Mouse (Mus musculus) CH12.LX (cell line): ENCODE measurements around the gene Fam213a. TPM values are rescaled to one million over a fixed set of nuclear protein-coding genes. Genes with fewer than 3 reads are reported as not detected.

Source experiments
- DNase-seq: peaks from one replicate; pipeline ENCODE4 v3.0.0-alpha.2; 2013; ENCODE audit errors: extremely low read depth
- H3K27ac ChIP-seq: 2 replicates; pipeline ENCODE4 v1.5.1; 2012; ENCODE audit warnings: low read depth, mild to moderate bottlenecking, control low read depth, moderate library complexity; ENCODE audit not compliant: insufficient read depth
- H3K27me3 ChIP-seq: replicated peaks from 2 replicates; pipeline ENCODE3; 2012; ENCODE audit warnings: inconsistent platforms
- H3K36me3 ChIP-seq, 2 experiments: replicated peaks in 1 of 2; 2 replicates each; pipeline versions ENCODE3 to v1.6.1; 2012; ENCODE audit warnings: inconsistent platforms in 1 of 2, low read length in 1 of 2, mild to moderate bottlenecking in 1 of 2, mixed read lengths in 1 of 2, moderate library complexity in 1 of 2; ENCODE audit not compliant: control insufficient read depth in 1 of 2, insufficient read depth in 1 of 2
- H3K4me1 ChIP-seq, 2 experiments: 2 replicates each; pipeline ENCODE4 v1.6.1; 2012; ENCODE audit warnings: inconsistent platforms in 1 of 2, moderate library complexity in 1 of 2; ENCODE audit not compliant: insufficient read depth in 2 of 2, control insufficient read depth in 1 of 2
- H3K4me2 ChIP-seq: 2 replicates; pipeline ENCODE4 v1.6.1; 2012; ENCODE audit warnings: low read depth, mild to moderate bottlenecking, control low read depth; ENCODE audit not compliant: poor library complexity, insufficient read depth, severe bottlenecking
- H3K4me3 ChIP-seq, 3 experiments: fragments of 150-350 bp in 1 of 3; sonication (generic) in 1 of 3; replicated peaks in 1 of 3; 2 replicates each; pipeline versions ENCODE3 to v1.5.1; 2011 to 2012; ENCODE audit warnings: low read depth in 2 of 3, low read length in 2 of 3, mild to moderate bottlenecking in 2 of 3, moderate library complexity in 2 of 3, control low read depth in 1 of 3, improper control_type of control experiment in 1 of 3, inconsistent platforms in 1 of 3, mixed read lengths in 1 of 3; ENCODE audit not compliant: poor library complexity in 1 of 3
- H3K79me2 ChIP-seq: replicated peaks from 2 replicates; pipeline ENCODE4 v1.6.1; 2012; ENCODE audit warnings: mild to moderate bottlenecking, moderate library complexity; ENCODE audit not compliant: control insufficient read depth, poor library complexity, insufficient read depth, severe bottlenecking; ENCODE audit errors: extremely low read depth
- H3K9ac ChIP-seq: 2 replicates; pipeline ENCODE4 v1.6.1; 2012; ENCODE audit warnings: low read depth, mild to moderate bottlenecking, control low read depth, moderate library complexity; ENCODE audit not compliant: insufficient read depth
- H3K9me3 ChIP-seq: replicated peaks from 2 replicates; pipeline ENCODE3; 2012; ENCODE audit warnings: low read length, inconsistent platforms, mixed read lengths
- CHD1 ChIP-seq: IDR thresholded peaks from 2 replicates; pipeline ENCODE4 v1.6.1; 2012; ENCODE audit warnings: low read depth, low read length, improper control_type of control experiment, inconsistent platforms
- E2F4 ChIP-seq: IDR thresholded peaks from 2 replicates; pipeline ENCODE4 v1.6.1; 2011; ENCODE audit warnings: low read depth, low read length, improper control_type of control experiment; ENCODE audit not compliant: insufficient replicate concordance
- EP300 ChIP-seq: IDR thresholded peaks from 2 replicates; pipeline ENCODE4 v1.6.1; 2011; ENCODE audit warnings: low read length, improper control_type of control experiment
- ETS1 ChIP-seq: conservative IDR thresholded peaks from 2 replicates; pipeline ENCODE4 v1.6.1; 2012; ENCODE audit warnings: low read depth, mild to moderate bottlenecking, inconsistent platforms, low read length, improper control_type of control experiment, moderate library complexity
- GABPA ChIP-seq: IDR thresholded peaks from 2 replicates; pipeline ENCODE4 v1.6.1; 2012; ENCODE audit warnings: low read depth, low read length, improper control_type of control experiment, inconsistent platforms; ENCODE audit not compliant: insufficient replicate concordance
- JUND ChIP-seq: conservative IDR thresholded peaks from 2 replicates; pipeline ENCODE4 v1.6.1; 2011; ENCODE audit warnings: low read depth, low read length, improper control_type of control experiment
- MAX ChIP-seq: IDR thresholded peaks from 2 replicates; pipeline ENCODE4 v1.6.1; 2011; ENCODE audit warnings: low read length, improper control_type of control experiment
- MAZ ChIP-seq: IDR thresholded peaks from 2 replicates; pipeline ENCODE4 v1.6.1; 2012; ENCODE audit warnings: low read depth, mild to moderate bottlenecking, inconsistent platforms, low read length, improper control_type of control experiment, moderate library complexity
- MYC ChIP-seq: IDR thresholded peaks from 2 replicates; pipeline ENCODE4 v1.6.1; 2011; ENCODE audit warnings: low read depth, mild to moderate bottlenecking, improper control_type of control experiment, low read length
- NELFE ChIP-seq: IDR thresholded peaks from 2 replicates; pipeline ENCODE4 v1.6.1; 2011; ENCODE audit warnings: low read depth, low read length, improper control_type of control experiment
- NRF1 ChIP-seq: IDR thresholded peaks from 2 replicates; pipeline ENCODE4 v1.6.1; 2014; ENCODE audit warnings: low read depth, mild to moderate bottlenecking, inconsistent platforms, low read length, improper control_type of control experiment, moderate library complexity
- POLR2A ChIP-seq: IDR thresholded peaks from 2 replicates; pipeline ENCODE4 v1.6.1; 2011; ENCODE audit warnings: low read depth, mild to moderate bottlenecking, improper control_type of control experiment, low read length
- TBP ChIP-seq: conservative IDR thresholded peaks from 2 replicates; pipeline ENCODE4 v1.6.1; 2011; ENCODE audit warnings: low read depth, low read length, improper control_type of control experiment
- TCF12 ChIP-seq: IDR thresholded peaks from 2 replicates; pipeline ENCODE4 v1.6.1; 2014; ENCODE audit warnings: low read depth, mild to moderate bottlenecking, inconsistent platforms, low read length, improper control_type of control experiment
- USF1 ChIP-seq: IDR thresholded peaks from 2 replicates; pipeline ENCODE4 v1.6.1; 2014; ENCODE audit warnings: low read depth, mild to moderate bottlenecking, inconsistent platforms, low read length, improper control_type of control experiment
- ZMIZ1 ChIP-seq: IDR thresholded peaks from 2 replicates; pipeline ENCODE4 v1.6.1; 2012; ENCODE audit warnings: low read depth, mild to moderate bottlenecking, inconsistent platforms, low read length, improper control_type of control experiment
- ZNF384 ChIP-seq: IDR thresholded peaks from 2 replicates; pipeline ENCODE4 v1.6.1; 2012; ENCODE audit warnings: low read depth, low read length, improper control_type of control experiment, inconsistent platforms
- dilution Hi-C: fragments of 300-500 bp; cut with MboI; formaldehyde crosslinking; loops from 2 replicates; pipeline ENCODE4 v1.14.3; 2020; ENCODE audit warnings: low sequenced_read_pairs; ENCODE audit not compliant: extremely low pct_unique_long_range_greater_than_20kb, extremely low pct_ligation_motif_present
- in situ Hi-C: fragments of 300-500 bp; cut with MboI; formaldehyde crosslinking; loops from 3 replicates; pipeline ENCODE4 v1.14.3; 2019; ENCODE audit warnings: low sequenced_read_pairs, low pct_ligation_motif_present, low pct_unique_long_range_greater_than_20kb, mixed read lengths
- polyA plus RNA-seq: library from polyadenylated mRNA; unstranded; fragments of >175 nt; gene quantifications from 2 replicates; pipeline ENCODE4 v1.2.1, GENCODE M21; 2012; ENCODE audit warnings: low read depth; ENCODE audit not compliant: insufficient read length
- total RNA-seq, 2 experiments: library from RNA; depleted of rRNA; stranded (reverse); fragments of 300-350 nt in 1 of 2; fragments of >200 nt in 1 of 2; gene quantifications; 2 replicates each; pipeline ENCODE4 v1.2.3; 2012 to 2014

Fam213a gene
- total and polyA plus RNA-seq, 3 experiments = 11.6 to 17.1 (median 14.1) TPM

DNA sequence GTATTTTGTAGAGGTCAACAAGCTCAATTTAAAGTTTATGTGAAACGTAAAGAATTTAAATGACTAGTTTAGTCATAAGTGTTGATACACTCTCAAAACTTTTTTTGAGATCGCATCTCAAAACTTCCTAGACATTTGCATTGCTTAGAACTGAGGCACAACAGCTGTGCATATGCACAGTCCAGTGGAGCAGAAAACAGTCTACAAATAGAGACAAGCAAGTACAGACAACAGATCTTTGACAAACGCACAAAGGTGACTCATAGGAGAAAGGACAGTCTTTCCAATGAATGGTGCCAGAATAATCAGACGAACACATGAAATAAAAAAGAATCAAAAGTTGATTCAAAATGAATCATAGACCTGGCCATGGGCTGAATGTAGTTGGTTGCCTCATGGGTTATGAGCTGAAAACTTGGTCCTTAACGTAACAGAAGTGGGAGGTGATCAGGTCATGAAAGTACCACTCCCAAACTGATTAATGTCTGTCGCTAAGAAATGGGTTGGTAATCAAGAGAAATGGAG is 17.5 kb upstream of the Fam213a start:
- in situ Hi-C loops = loop anchor here (10.0 kb wide), 1 partner anchor 116 kb away; no protein-coding TSS in a partner anchor
- Histone ChIP-seq H3K9me3 (no peaks in the 10 kb centered on the region), H3K27ac (no peak overlapping the region)
- no peak for DNase-seq
- TF ChIP-seq EP300 = peak; percentile 26; the same call in 1 of the 2 replicates
- TF ChIP-seq E2F4 = no peak
- no peak for TF ChIP-seq MYC
- TF ChIP-seq POLR2A = no peak
- no peak for TF ChIP-seq ZMIZ1
- no peak for TF ChIP-seq MAX
- TF ChIP-seq, all 38 proteins: peak for 1
- no peaks in the 10 kb centered on the region for H3K27me3 ChIP-seq
- H3K36me3 ChIP-seq = no peaks in the 10 kb centered on the region
- peaks cover 2 to 25% of the 10 kb centered on the region in 2 experiments; a peak in 3 of 4 replicates for H3K4me1 ChIP-seq
- H3K79me2 ChIP-seq = no peaks in the 10 kb centered on the region
- H3K4me3 ChIP-seq = no peak overlapping the region
- no peak overlapping the region for H3K4me2 ChIP-seq
- dilution Hi-C loops = no loop called here
- H3K9ac ChIP-seq = no peak overlapping the region

DNA sequence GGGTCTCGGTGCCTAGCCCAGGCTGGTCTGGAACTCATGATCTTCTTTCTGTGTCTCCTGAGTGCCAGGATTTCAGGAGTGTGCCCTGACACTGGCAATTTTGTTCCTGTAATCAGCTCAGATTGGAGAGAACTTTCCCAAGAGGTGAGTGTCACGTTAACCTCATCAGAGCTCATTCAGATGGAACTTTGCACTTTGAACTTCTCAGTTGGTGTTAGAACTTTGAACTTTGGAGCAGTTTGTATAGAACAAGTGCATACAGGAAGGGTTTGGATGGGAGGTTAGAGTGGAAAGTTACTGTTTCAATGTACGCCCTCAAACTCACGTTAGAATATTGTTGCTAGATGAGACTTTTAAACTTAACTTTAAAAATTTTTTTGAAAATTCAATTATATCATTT is 15.7 kb upstream of the Fam213a start:
- Histone ChIP-seq H3K4me2 (no peak overlapping the region), H3K4me3 (no peak overlapping the region), H3K36me3 (no peaks in the 10 kb centered on the region), H3K4me1 (peaks cover 0 to 30% of the 10 kb centered on the region in 2 experiments; a peak in 2 of 4 replicates), H3K27ac (no peak overlapping the region), H3K27me3 (no peaks in the 10 kb centered on the region), H3K79me2 (no peaks in the 10 kb centered on the region), H3K9me3 (no peaks in the 10 kb centered on the region), H3K9ac (no peak overlapping the region)
- in situ Hi-C loops = loop anchor here (5.0 kb wide), 1 partner anchor 57 kb away; no protein-coding TSS in a partner anchor
- dilution Hi-C loops = no loop called here
- DNase-seq = no peak
- TF ChIP-seq USF1 = no peak
- TF ChIP-seq NELFE = no peak
- TF ChIP-seq CHD1 = no peak
- TF ChIP-seq POLR2A = no peak
- no peak for TF ChIP-seq TBP
- TF ChIP-seq TCF12 = no peak
- no peak for TF ChIP-seq NRF1
- TF ChIP-seq MAZ = no peak
- TF ChIP-seq ZNF384 = no peak
- TF ChIP-seq JUND = no peak
- no peak for TF ChIP-seq GABPA
- no peak for TF ChIP-seq ETS1
